Mouse (Mus musculus) gastrocnemius, postnatal 4 days (tissue): ENCODE results near the gene Eefsec. TPM values are rescaled to one million over a fixed set of nuclear protein-coding genes. Genes with fewer than 3 reads are reported as not detected.

Experiments
- DNase-seq, 2 experiments: peaks; one replicate each; pipeline ENCODE4 v3.0.0; 2021 to 2022; ENCODE audit warnings: low spot score in 2 of 2, mixed read lengths in 2 of 2
- long read RNA-seq, 2 experiments: library from polyadenylated mRNA; stranded (forward); transcript quantifications; one replicate each; pipeline ENCODE4 v2.0.0; 2021
- total RNA-seq, 2 experiments: library from RNA; stranded (reverse); gene quantifications; 2 replicates each; pipeline ENCODE4 v1.2.3; 2021

Eefsec gene
- total RNA-seq = 10 to 100 TPM; 13.8 to 14.4 TPM
- long read RNA-seq, experiment 1, transcript Eefsec-201 (7 exons, 2,679 nt) = major isoform, 35 of 40 reads
- long read RNA-seq, experiment 1, partial matches to known transcripts = 0 of 40 reads
- long read RNA-seq, experiment 1, other reads (novel, unspliced or antisense) = 5 of 40 reads
- long read RNA-seq, experiment 2, transcript Eefsec-201 (7 exons, 2,679 nt) = major isoform, 33 of 49 reads
- long read RNA-seq, experiment 2, partial matches to known transcripts = 1 of 49 reads
- long read RNA-seq, experiment 2, other reads (novel, unspliced or antisense) = 15 of 49 reads

- DNase-seq = peak; percentile 73 to 84
Observed at GRCm38 (mm10) chr6:88446063-88447002, at the start of gene Eefsec. Gene Eefsec, minus strand, starts transcription at chr6:88446539.

- no peak for DNase-seq
Observed at GRCm38 (mm10) chr6:88493712-88494111, 47.4 kb upstream of the Eefsec start.

GRCm38 (mm10) chr6:88490629-88491354 is 44.5 kb upstream of the Eefsec start:
- DNase-seq = peak in 1 of 2 experiments; percentile 51

- DNase-seq = no peak
Observed at GRCm38 (mm10) chr6:88489834-88490233, 43.5 kb upstream of the Eefsec start.

- no peak for DNase-seq
Observed at GRCm38 (mm10) chr6:88489026-88489425, 42.7 kb upstream of the Eefsec start.

GRCm38 (mm10) chr6:88486893-88487292 is 40.6 kb upstream of the Eefsec start:
- DNase-seq = peak in 1 of 2 experiments; percentile 64

- DNase-seq = no peak
Observed at GRCm38 (mm10) chr6:88485378-88485777, 39.0 kb upstream of the Eefsec start.

- no peak for DNase-seq
Observed at GRCm38 (mm10) chr6:88483913-88484312, 37.6 kb upstream of the Eefsec start.

- no peak for DNase-seq
Observed at GRCm38 (mm10) chr6:88483111-88483510, 36.8 kb upstream of the Eefsec start.

GRCm38 (mm10) chr6:88480421-88480820 is 34.1 kb upstream of the Eefsec start:
- no peak for DNase-seq

GRCm38 (mm10) chr6:88469878-88470277 is 23.5 kb upstream of the Eefsec start:
- DNase-seq = no peak

- DNase-seq = peak; percentile 79 to 89
Observed at GRCm38 (mm10) chr6:88465181-88465920, 19.0 kb upstream of the Eefsec start, which contains the start of gene Ruvbl1. Gene Ruvbl1, plus strand, starts transcription at chr6:88465409.

- no peak for DNase-seq
Observed at GRCm38 (mm10) chr6:88454545-88454944, 8.2 kb upstream of the Eefsec start.

- no peak for DNase-seq
Observed at GRCm38 (mm10) chr6:88447454-88447853, 1.1 kb upstream of the Eefsec start.

GRCm38 (mm10) chr6:88445661-88446060 is 678 bp downstream of the Eefsec start:
- DNase-seq = no peak

- no peak for DNase-seq
Observed at GRCm38 (mm10) chr6:88444076-88444750, 2.1 kb downstream of the Eefsec start.

GRCm38 (mm10) chr6:88443446-88443845 is 2.9 kb downstream of the Eefsec start:
- no peak for DNase-seq

GRCm38 (mm10) chr6:88442551-88442950 is 3.8 kb downstream of the Eefsec start:
- DNase-seq = no peak

- DNase-seq = no peak
Observed at GRCm38 (mm10) chr6:88439056-88439455, 7.3 kb downstream of the Eefsec start.

- DNase-seq = no peak
Observed at GRCm38 (mm10) chr6:88435609-88436008, 10.7 kb downstream of the Eefsec start.
